Mouse (Mus musculus): ENCODE measurements around the gene Traf3ip3.

Traf3ip3 gene

DNA sequence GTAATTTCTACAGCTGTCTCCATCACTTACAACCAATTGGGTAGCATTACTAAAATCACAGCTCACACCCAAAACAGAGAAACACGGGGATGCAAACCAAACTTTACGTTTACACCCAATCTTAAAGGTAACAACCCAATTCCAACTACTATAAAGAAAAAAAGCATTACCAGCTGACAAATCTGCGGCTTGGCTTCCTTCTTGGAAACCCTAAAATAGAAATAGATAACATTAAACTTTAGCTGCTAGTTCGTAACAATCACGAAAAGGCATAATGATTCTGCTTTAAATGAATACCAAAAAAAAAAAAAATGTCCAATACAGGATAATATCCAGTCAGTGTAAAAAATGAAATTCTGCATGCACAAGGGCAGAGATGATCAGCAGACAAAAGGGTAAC lies 72.2 kb downstream of the Traf3ip3 start:
- DNase-seq (ENCODE audit: low read depth, low spot score) = no peak

DNA sequence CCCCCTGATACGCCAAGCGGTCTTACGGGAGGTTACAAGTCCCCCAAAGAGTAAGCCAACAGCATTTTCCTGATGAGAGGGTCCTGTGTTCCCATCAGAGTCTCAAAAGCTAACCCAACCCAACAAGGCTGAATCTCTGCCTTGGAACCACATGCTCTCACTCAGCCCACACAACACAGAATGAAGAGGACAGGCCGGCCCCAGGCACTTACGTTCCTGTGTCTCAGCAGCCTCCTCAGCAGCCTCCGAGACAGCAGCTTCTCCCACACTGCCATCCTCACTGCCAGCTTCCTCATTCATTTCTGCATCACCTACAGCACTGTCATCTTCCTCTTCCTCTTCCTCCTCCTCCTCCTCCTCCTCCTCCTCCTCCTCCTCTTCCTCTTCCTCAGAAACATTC lies 73.4 kb downstream of the Traf3ip3 start:
- DNase-seq (ENCODE audit: low read depth, low spot score) = no peak

DNA sequence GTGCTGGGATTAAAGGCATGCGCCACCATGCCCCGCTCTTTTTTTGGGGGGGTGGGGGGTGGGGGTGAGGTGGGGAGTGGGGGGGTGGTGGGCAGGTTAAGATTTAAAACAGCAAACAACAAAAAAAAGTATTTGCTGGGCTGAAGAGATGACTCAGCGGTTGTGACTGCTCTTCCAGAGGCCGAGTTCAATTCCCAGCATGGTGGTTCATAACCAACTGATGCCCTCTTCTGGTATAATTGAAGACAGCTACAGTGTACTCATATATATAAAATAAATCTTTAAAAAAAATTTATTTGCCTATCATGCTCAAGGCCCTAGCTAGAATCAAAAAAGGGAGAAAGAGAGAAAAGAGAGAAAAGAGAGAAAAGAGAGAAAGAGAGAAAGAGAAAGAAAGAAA lies 75.7 kb downstream of the Traf3ip3 start:
- peak; percentile 26 for DNase-seq (ENCODE audit: low read depth, low spot score)

Measured in CD4-positive, CD25-positive, alpha-beta regulatory T cell, adult 2 months (primary cell).